Mouse (Mus musculus) lung, adult 2 months (tissue): Measurements from ENCODE around the gene Stub1.

ENCODE experiments used
- CTCF ChIP-seq: fragments of 200-500 bp; IDR thresholded peaks from 2 replicates; pipeline ENCODE4 v1.5.1; 2011; ENCODE audit warnings: mild to moderate bottlenecking, low read length, control low read depth; ENCODE audit not compliant: insufficient read depth
- POLR2A ChIP-seq: fragments of 200-500 bp; IDR thresholded peaks from 2 replicates; pipeline ENCODE4 v1.6.1; 2011; ENCODE audit warnings: low read depth, mild to moderate bottlenecking, control low read depth, low read length, borderline replicate concordance; ENCODE audit errors: extremely low read depth

DNA sequence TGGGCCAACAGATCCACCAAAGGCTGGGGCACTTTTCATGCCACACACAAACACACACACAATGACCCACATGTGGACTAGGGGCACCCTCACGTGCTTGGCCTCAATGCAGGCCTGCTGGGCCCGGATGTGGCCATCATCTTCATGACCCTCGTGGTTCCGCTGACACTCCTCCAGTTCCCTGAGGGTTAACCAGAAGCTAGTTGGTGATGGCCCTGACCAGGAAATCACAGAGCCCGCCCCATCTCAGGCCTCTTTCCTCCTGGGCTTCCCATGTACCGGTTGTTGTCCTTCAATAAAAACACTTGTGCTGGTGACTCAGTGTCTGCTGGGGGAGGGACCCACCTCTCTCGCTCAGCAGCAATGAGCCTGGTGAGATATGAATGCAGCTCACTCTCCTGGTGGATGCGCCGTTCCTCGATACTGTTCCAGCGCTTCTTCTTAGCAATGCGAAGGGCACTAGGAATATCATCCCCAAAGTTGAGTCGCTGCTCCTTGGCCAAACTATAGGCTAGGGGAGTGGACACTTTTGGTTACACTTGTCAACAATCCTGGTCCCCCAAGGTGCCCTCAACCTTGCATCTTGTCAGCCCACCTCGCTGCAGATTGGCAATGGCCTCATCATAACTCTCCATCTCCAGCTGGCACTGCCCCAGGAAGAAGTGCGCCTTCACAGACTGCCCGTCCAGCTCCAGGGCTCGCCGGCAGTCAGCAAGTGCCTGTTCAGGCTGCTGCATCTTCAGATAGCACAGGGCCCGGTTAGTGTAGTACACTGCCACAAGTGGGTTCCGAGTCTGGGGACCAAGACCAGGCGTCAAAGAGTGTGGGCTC lies 1.5 kb downstream of the Stub1 start:
- TF ChIP-seq POLR2A (no peak), CTCF (no peak)
